Mouse (Mus musculus) hindbrain, embryonic 15.5 days (tissue): ENCODE measurements around the gene Ifitm2. TPM values are rescaled to one million over a fixed set of nuclear protein-coding genes. Genes with fewer than 3 reads are reported as not detected.

Experiments
- ATAC-seq: fragments of 200-750 bp; cut with Nextera tagmentation; 2 replicates; pipeline ENCODE4 v1.8.0; 2017; ENCODE audit warnings: low read depth, moderate number of reproducible peaks, moderate TSS enrichment; ENCODE audit not compliant: low FRiP score
- H3K27ac ChIP-seq: fragments of 300-500 bp; sonication (generic); replicated peaks from 2 replicates; pipeline ENCODE4 v1.5.1; 2015; ENCODE audit warnings: mild to moderate bottlenecking, inconsistent platforms
- H3K27me3 ChIP-seq: fragments of 300-500 bp; sonication (generic); 2 replicates; pipeline ENCODE4 v1.6.1; 2015; ENCODE audit warnings: control low read depth, inconsistent platforms
- H3K36me3 ChIP-seq: fragments of 300-500 bp; sonication (generic); 2 replicates; pipeline ENCODE4 v1.6.1; 2015; ENCODE audit warnings: control low read depth, inconsistent platforms
- H3K4me1 ChIP-seq: fragments of 300-500 bp; sonication (generic); replicated peaks from 2 replicates; pipeline ENCODE4 v1.6.1; 2015; ENCODE audit warnings: control low read depth, inconsistent platforms
- H3K4me2 ChIP-seq: fragments of 300-500 bp; sonication (generic); 2 replicates; pipeline ENCODE4 v1.6.1; 2015; ENCODE audit warnings: moderate library complexity, mild to moderate bottlenecking, inconsistent platforms
- H3K4me3 ChIP-seq: fragments of 300-500 bp; sonication (generic); 2 replicates; pipeline ENCODE4 v1.5.1; 2015; ENCODE audit warnings: mild to moderate bottlenecking, inconsistent platforms
- H3K9ac ChIP-seq: fragments of 300-500 bp; sonication (generic); 2 replicates; pipeline ENCODE4 v1.6.1; 2015; ENCODE audit warnings: inconsistent platforms
- H3K9me3 ChIP-seq: fragments of 300-500 bp; sonication (generic); 2 replicates; pipeline ENCODE4 v1.6.1; 2016; ENCODE audit warnings: control low read depth, inconsistent platforms
- whole genome bisulfite sequencing: fragments of 180-500 bp; shearing (Covaris S2); methylation state at CpG from one replicate; pipeline ENCODE4 v1.1.7; 2015; 5-methylcytosine and 5-hydroxymethylcytosine counted together
- polyA plus RNA-seq: library from polyadenylated mRNA; unstranded; fragments of >200 nt; fragmentation: Nextera tagmentation; extraction: Ambion mirVana; gene quantifications from 2 replicates; pipeline ENCODE4 v1.2.1, GENCODE M21; 2015

The Ifitm2 gene
- polyA plus RNA-seq, 1 experiment from 2014 or later, result 193 TPM

DNA sequence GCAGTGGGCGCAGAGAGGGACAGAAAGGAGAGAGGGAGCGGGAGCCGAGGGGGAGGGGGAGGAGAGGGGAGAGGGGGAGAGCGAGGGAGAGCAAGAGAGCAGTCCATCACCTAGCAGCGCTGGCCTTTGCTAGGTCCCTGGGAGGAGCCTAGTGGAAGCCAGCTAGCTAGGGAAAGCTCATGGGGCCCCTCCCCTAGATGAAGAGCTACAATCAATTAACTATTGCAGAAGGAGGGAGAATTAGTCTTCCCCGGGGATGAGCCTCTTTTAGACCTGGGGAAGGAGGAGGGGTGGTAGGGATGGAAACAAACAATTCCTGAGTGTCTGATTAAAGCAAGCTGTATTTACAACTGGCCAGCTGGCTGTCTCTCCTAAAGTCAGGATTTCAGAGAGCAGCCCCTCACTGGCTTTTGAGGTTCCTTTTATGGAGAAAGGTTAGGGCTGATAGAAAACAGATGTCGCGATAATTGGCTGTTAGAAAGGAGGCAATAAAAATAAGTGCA, 16.1 kb downstream of the Ifitm2 start:
- Histone ChIP-seq H3K4me2 (peak overlapping the region; percentile 16; the same call in 1 of the 2 replicates), H3K36me3 (no peaks in the 10 kb centered on the region), H3K9me3 (no peaks in the 10 kb centered on the region), H3K27ac (no peak overlapping the region), H3K27me3 (0 out of 2 replicates have a peak, but pooled peaks cover 4% of the 10 kb centered on the region), H3K4me3 (no peak overlapping the region), H3K9ac (no peak overlapping the region), H3K4me1 (peaks cover 19% of the 10 kb centered on the region)
- WGBS, result 14% methylated on average over 8 of the region's 8 CpGs
- ATAC-seq, result no peak

DNA sequence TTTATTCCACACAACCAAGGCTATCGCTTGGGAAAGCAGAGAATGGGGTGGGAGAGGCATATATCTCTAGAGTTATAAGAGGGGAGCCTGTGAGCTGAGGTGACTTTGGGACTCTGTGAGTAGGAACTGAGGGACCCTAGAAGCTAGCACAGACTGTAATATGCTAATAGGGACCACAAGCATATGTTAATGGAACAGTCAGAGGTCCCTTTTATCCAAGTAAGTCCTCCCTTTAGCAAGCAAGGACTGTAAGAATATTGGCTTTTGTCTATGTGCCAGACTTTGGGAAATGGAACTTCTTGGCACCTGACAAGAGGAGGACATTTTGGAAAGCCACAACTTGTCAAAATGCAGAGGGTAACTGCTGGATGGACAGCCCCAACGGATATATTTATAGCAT, 16.9 kb downstream of the Ifitm2 start:
- Histone ChIP-seq H3K36me3 (no peaks in the 10 kb centered on the region), H3K27me3 (0 out of 2 replicates have a peak, but pooled peaks cover 4% of the 10 kb centered on the region), H3K4me3 (no peak overlapping the region), H3K4me2 (no peak overlapping the region), H3K9ac (no peak overlapping the region), H3K9me3 (no peaks in the 10 kb centered on the region), H3K4me1 (peaks cover 19% of the 10 kb centered on the region), H3K27ac (no peak overlapping the region)
- ATAC-seq, result no peak
- WGBS, result 29% methylated on average over 2 of the region's 2 CpGs

DNA sequence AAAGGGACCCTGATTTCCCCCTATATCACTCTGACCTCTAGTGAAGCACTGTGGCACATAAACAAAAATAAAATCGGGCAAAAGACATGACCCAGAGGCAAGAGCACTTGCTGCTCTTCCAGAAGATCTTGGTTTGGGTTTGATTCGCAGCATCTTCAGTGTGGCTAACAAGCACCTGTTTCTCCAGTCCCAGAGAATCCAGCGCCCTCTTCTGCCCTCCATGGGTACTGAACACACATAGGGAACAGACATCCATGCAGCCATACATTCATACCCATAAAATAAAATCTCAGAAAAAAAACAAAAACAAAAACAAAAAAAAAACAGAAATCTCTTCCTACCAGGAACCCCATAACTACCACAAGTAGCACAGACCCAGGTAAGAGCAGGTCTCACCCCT, 17.4 kb downstream of the Ifitm2 start:
- no peak for ATAC-seq
- 45% methylated on average over 3 of the region's 3 CpGs for WGBS
- no peaks in the 10 kb centered on the region for H3K36me3 ChIP-seq
- no peak overlapping the region for H3K4me2 ChIP-seq
- H3K4me1 ChIP-seq, result peaks cover 19% of the 10 kb centered on the region
- 0 out of 2 replicates have a peak, but pooled peaks cover 4% of the 10 kb centered on the region for H3K27me3 ChIP-seq
- no peak overlapping the region for H3K27ac ChIP-seq
- no peak overlapping the region for H3K4me3 ChIP-seq
- no peak overlapping the region for H3K9ac ChIP-seq
- H3K9me3 ChIP-seq, result no peaks in the 10 kb centered on the region

DNA sequence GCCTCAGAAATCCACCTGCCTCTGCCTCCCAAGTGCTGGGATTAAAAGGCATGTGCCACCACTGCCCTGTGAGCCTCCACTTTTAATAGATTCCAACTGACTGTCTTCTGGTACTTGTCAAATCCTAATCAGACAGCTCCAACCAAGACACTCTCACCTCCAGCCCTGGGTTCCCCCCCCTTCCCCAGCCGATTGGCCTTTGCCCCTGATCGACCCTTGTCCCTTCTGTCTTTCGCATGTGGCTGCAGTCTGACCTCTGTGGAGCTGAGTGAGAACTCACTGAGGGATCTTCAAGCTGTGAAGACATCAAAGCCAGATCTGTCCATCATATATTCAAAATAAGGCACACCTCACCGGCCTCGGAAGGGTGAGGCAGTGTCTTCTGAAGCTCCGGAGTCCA, 28.6 kb downstream of the Ifitm2 start:
- WGBS, result 88% methylated on average over 6 of the region's 6 CpGs
- Histone ChIP-seq H3K9ac (no peak overlapping the region), H3K4me3 (no peak overlapping the region), H3K9me3 (no peaks in the 10 kb centered on the region), H3K27ac (no peak overlapping the region), H3K4me1 (peaks cover 14% of the 10 kb centered on the region), H3K36me3 (no peaks in the 10 kb centered on the region), H3K27me3 (peaks cover 34% of the 10 kb centered on the region), H3K4me2 (no peak overlapping the region)
- no peak for ATAC-seq

DNA sequence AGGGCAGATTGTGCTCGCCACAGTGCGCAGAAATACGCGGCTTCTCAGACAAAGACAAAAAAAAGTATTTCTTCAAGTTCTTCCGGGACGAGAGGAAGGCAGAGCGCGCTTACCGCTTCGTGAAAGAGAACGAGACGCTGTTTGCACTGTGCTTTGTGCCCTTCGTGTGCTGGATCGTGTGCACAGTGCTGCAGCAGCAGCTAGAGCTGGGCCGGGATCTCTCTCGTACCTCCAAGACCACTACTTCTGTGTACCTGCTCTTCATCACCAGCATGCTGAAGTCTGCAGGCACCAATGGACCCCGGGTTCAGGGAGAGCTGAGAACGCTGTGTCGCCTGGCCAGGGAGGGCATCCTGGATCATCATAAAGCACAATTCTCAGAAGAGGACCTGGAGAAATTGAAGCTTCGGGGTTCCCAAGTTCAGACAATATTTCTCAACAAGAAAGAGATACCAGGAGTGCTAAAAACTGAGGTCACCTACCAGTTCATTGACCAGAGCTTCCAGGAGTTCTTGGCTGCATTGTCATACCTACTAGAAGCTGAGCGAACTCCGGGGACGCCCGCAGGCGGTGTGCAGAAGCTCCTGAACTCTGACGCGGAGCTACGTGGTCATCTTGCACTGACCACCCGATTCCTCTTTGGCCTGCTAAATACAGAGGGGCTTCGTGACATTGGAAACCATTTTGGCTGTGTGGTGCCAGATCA, 32.6 kb downstream of the Ifitm2 start:
- peak overlapping the region; percentile 99 for H3K4me2 ChIP-seq
- no peaks in the 10 kb centered on the region for H3K9me3 ChIP-seq
- H3K4me3 ChIP-seq, result peak overlapping the region; percentile 51
- H3K36me3 ChIP-seq, result no peaks in the 10 kb centered on the region
- no peak for ATAC-seq
- H3K9ac ChIP-seq, result peak overlapping the region; percentile 42
- no peak overlapping the region for H3K27ac ChIP-seq
- 21% methylated on average over 30 of the region's 30 CpGs for WGBS
- peaks cover 68% of the 10 kb centered on the region for H3K27me3 ChIP-seq
- peaks cover 18% of the 10 kb centered on the region for H3K4me1 ChIP-seq

DNA sequence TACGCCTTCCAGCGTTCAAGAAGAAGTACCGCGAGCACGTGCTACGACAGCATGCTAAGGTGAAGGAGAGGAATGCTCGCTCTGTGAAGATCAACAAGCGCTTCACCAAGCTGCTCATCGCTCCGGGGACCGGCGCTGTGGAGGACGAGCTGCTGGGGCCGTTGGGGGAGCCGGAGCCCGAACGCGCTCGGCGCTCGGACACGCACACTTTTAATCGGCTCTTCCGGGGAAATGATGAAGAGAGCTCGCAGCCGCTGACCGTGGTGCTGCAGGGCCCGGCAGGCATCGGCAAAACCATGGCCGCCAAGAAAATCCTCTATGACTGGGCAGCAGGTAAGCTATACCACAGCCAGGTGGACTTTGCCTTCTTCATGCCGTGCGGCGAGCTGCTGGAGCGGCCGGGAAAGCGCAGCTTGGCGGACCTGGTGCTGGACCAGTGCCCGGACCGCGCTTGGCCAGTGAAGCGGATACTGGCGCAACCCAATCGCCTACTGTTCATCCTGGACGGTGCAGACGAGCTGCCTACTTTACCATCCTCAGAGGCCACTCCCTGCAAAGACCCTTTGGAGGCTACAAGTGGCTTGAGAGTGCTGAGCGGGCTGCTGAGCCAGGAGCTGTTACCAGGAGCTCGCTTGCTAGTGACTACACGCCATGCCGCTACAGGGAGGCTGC, 33.3 kb downstream of the Ifitm2 start:
- peak; percentile 76 for ATAC-seq
- WGBS, result under 1% methylated on average over 49 of the region's 49 CpGs

DNA sequence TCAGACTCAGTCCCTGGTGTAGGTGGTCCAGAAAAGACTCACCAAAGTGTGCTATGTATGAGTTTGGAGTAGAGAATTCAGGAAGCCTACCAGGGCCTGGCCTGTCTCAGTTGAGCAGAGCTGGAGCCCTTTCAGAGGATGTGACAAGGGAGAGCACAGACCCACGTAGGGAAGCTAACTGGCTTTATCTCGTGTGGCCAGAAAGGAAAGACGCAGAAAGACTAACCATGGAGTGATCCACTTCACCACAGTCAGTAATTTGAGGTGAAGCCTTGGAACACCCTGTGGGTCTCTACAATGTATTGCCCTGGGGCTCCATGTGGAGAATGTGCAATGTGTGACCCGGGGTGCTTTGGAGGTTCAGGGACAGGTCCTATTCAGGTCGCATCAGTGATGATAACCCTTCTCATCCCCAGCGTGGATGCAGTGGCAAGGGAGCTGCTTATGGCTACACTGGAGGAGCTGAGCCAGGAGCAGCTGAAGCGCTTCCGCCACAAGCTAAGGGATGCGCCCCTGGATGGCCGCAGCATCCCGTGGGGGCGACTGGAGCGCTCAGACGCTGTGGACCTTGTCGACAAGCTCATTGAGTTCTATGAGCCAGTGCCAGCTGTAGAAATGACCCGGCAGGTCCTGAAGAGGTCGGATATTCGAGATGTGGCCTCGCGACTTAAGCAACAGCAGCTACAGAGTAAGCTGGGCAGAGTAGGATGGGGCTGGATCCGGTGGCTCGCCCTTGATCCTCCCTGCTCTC, 34.4 kb downstream of the Ifitm2 start:
- Histone ChIP-seq H3K36me3 (no peaks in the 10 kb centered on the region), H3K4me3 (peak overlapping the region; percentile 51), H3K4me1 (peaks cover 18% of the 10 kb centered on the region), H3K9ac (no peak overlapping the region), H3K27ac (no peak overlapping the region), H3K4me2 (peak overlapping the region; percentile 99), H3K27me3 (peaks cover 71% of the 10 kb centered on the region), H3K9me3 (no peaks in the 10 kb centered on the region)
- ATAC-seq, result no peak
- WGBS, result 33% methylated on average over 22 of the region's 22 CpGs

More for the DNA sequence above, 33.3 kb downstream of the Ifitm2 start:
- Histone ChIP-seq H3K4me2 (peak overlapping the region; percentile 99), H3K27ac (no peak overlapping the region), H3K4me3 (peak overlapping the region; percentile 51), H3K9ac (peak overlapping the region; percentile 42), H3K4me1 (peaks cover 18% of the 10 kb centered on the region), H3K9me3 (no peaks in the 10 kb centered on the region), H3K27me3 (peaks cover 71% of the 10 kb centered on the region), H3K36me3 (no peaks in the 10 kb centered on the region)

DNA sequence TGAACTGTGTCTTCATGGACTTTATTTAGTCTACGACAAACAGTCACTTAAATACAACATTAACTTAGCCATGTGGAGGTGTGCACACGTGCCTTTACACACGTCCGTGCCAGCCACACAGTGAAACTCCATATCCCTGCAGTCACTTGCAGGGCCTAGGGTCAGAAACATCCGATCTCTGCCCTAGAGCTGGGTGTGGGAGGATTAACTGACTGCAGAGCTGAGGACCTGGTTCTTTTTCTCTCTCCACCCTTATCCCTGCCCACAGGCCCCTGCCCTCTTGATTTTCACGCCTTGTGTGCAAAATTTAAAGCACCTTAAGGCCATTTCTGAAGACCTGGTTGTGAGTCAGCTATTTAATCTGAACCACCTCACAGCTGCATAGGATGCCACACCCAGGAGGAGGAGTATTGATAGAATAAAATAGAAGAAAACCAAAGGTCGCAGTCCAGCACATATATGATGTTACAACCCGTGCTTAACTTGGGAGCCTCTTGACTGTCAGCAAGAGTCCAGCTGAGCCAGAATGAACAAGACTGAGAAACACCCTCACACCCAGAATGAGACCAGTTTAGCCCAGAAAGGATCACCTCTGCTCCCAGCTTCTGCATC, 35.3 kb downstream of the Ifitm2 start, which contains the start of gene Nlrp6:
Nlrp6 (plus strand) TSS at position 485 of the 612 bp plus-strand sequence.
- H3K4me2 ChIP-seq, result peak within 1 kb of the TSS; percentile 99
- peak within 1 kb of the TSS; percentile 51; the same call in 1 of the 2 replicates for H3K4me3 ChIP-seq
- H3K9ac ChIP-seq, result no peak within 1 kb of the TSS
- peaks cover 71% of the 10 kb centered on the region for H3K27me3 ChIP-seq
- H3K9me3 ChIP-seq, result no peaks in the 10 kb centered on the region
- no peak within 1 kb of the TSS for H3K27ac ChIP-seq
- H3K4me1 ChIP-seq, result peaks cover 18% of the 10 kb centered on the region
- ATAC-seq, result no peak
- WGBS, result 80% methylated on average over 8 of the region's 8 CpGs
- no peaks in the 10 kb centered on the region for H3K36me3 ChIP-seq

DNA sequence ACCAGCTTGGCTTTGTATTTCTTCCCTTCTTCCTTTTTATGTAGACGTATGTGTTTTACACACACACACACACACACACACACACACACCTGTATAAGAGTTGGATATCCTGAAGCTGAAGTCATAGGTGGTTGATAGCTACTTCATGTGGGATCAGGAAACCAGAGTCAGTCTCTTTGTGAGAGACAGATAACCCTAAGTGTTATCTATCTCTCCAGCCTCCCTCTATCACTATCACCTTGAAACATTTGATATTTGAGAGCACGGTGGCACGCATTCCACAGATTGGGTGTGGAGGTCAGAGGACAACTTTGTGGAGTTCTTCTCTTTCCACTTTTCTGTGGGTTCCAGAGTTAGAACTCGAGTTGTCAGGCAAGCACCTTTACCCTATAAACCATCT, 35.9 kb downstream of the Ifitm2 start:
- H3K36me3 ChIP-seq, result no peaks in the 10 kb centered on the region
- H3K27me3 ChIP-seq, result peaks cover 64% of the 10 kb centered on the region
- H3K9ac ChIP-seq, result no peak overlapping the region
- H3K4me1 ChIP-seq, result peaks cover 18% of the 10 kb centered on the region
- WGBS, result 75% methylated on average over 4 of the region's 4 CpGs
- H3K4me3 ChIP-seq, result no peak overlapping the region
- no peaks in the 10 kb centered on the region for H3K9me3 ChIP-seq
- ATAC-seq, result no peak
- no peak overlapping the region for H3K4me2 ChIP-seq
- H3K27ac ChIP-seq, result no peak overlapping the region

DNA sequence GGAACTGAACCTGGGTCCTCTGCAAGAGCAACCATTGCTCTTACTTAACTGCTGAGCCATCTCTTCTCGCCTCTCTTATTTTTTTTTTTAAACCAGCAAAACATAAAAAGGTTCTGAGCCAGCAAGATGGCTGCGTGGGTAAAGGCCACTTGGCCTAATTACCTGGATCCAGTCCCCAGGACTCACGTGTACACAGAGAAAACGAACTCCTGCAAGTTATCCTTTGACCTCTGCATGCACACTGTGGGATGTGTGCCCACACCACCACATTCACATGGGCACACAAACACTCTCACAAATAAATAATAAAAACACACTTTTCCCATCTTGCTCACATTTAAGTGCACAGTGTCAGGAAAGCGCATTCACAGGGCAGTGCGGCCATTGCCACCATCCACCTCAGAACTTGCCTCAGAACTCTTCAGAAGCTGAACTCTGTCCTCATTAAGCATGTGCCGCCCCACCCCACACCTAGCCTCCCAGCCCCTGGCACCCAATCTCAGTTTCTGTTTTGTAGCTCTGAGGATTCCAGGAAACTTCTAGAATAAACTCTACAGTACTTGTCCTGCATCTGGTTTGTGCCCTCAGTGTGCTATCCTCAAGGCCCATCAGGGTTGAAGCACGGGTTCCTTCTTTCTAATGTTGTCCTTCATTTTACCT, 41.6 kb downstream of the Ifitm2 start:
- Histone ChIP-seq H3K9ac (no peak overlapping the region), H3K9me3 (no peaks in the 10 kb centered on the region), H3K27ac (no peak overlapping the region), H3K4me2 (no peak overlapping the region), H3K36me3 (no peaks in the 10 kb centered on the region), H3K4me1 (no peaks in the 10 kb centered on the region), H3K4me3 (no peak overlapping the region), H3K27me3 (peaks cover 9% of the 10 kb centered on the region)
- ATAC-seq, result no peak
- 87% methylated on average over 8 of the region's 8 CpGs for WGBS

DNA sequence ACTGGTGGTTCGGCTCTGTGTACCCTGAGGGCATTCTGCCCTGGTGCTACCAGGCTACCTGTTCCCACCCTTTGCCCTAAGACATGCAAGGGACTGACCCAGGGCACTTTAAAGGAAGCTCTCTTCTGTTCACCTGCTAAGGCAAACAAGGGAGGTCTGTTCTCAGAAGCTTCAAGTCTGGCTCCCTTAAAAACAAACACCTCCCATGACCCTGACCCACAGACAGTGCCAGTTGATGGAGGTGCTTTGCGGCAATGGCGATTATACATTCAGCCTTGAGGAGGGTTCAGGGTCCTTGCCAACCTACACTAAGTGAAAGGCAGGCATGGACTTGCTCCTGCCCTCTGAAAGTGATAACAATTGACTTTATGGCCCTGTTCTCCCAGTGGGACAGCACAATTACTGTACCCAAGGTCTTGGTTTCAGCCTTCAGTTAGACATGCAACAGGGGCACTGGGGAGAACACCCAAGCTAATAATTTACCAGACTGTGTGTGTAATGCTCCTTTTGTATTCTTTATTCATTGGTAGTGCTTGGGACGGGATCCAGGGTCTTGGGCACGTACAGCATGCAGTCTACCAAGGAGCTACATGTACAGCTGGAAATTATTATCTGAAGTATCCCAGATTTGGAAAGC, 42.8 kb downstream of the Ifitm2 start:
- no peak overlapping the region for H3K9ac ChIP-seq
- H3K36me3 ChIP-seq, result no peaks in the 10 kb centered on the region
- no peak overlapping the region for H3K27ac ChIP-seq
- WGBS, result 70% methylated on average over 5 of the region's 5 CpGs
- peaks cover 5% of the 10 kb centered on the region for H3K4me1 ChIP-seq
- no peaks in the 10 kb centered on the region for H3K9me3 ChIP-seq
- no peak overlapping the region for H3K4me2 ChIP-seq
- H3K4me3 ChIP-seq, result no peak overlapping the region
- H3K27me3 ChIP-seq, result 0 out of 2 replicates have a peak, but pooled peaks cover under 1% of the 10 kb centered on the region
- no peak for ATAC-seq
